Mouse (Mus musculus): Measurements from ENCODE around the gene Zmynd19.
"Not testable (repeated sequence)": the region's sequence is repeated elsewhere in the genome, so short reads cannot be mapped to it uniquely, and the experiment has no call there.

The Zmynd19 gene

GRCm38 (mm10) chr2:24944304-24944703, 5.3 kb upstream of the Zmynd19 start:
- not testable (repeated sequence) for DNase-seq

- DNase-seq = no peak
These were observed 570 bp downstream of the Zmynd19 start for GRCm38 (mm10) chr2:24950189-24950535.

- DNase-seq = no peak
These were observed 3.0 kb downstream of the Zmynd19 start for GRCm38 (mm10) chr2:24952537-24953055.

GRCm38 (mm10) chr2:24960910-24961309, 11.3 kb downstream of the Zmynd19 start:
- DNase-seq = peak; percentile 9

GRCm38 (mm10) chr2:24962304-24963000, 12.9 kb downstream of the Zmynd19 start, which contains the start of gene Dph7:
Gene Dph7, plus strand, starts transcription at chr2:24962400.
- peak; percentile 89 for DNase-seq

GRCm38 (mm10) chr2:24970386-24970785, 20.8 kb downstream of the Zmynd19 start:
- DNase-seq = no peak

- not testable (repeated sequence) for DNase-seq
These were observed 24.9 kb downstream of the Zmynd19 start for GRCm38 (mm10) chr2:24974452-24974851.

- DNase-seq = peak; percentile 97
These were observed 25.5 kb downstream of the Zmynd19 start, which contains the start of gene Mrpl41 for GRCm38 (mm10) chr2:24974906-24975703. Gene Mrpl41, minus strand, starts transcription at chr2:24975098.

- peak; percentile 67 for DNase-seq
These were observed 26.2 kb downstream of the Zmynd19 start, which contains the start of gene Pnpla7 for GRCm38 (mm10) chr2:24975704-24976297. Gene Pnpla7, plus strand, starts transcription at chr2:24976033.

GRCm38 (mm10) chr2:24976960-24977359, 27.4 kb downstream of the Zmynd19 start:
- no peak for DNase-seq

GRCm38 (mm10) chr2:24987762-24988161, 38.2 kb downstream of the Zmynd19 start:
- DNase-seq = no peak

- peak; percentile 38 for DNase-seq
These were observed 45.7 kb downstream of the Zmynd19 start for GRCm38 (mm10) chr2:24995332-24995731.

GRCm38 (mm10) chr2:24996471-24996870, 46.9 kb downstream of the Zmynd19 start:
- DNase-seq = no peak

GRCm38 (mm10) chr2:25000544-25001235, 51.1 kb downstream of the Zmynd19 start:
- no peak for DNase-seq

- no peak for DNase-seq
These were observed 54.6 kb downstream of the Zmynd19 start for GRCm38 (mm10) chr2:25003946-25004786.

GRCm38 (mm10) chr2:25006767-25007166, 57.2 kb downstream of the Zmynd19 start:
- no peak for DNase-seq

- no peak for DNase-seq
These were observed 58.7 kb downstream of the Zmynd19 start for GRCm38 (mm10) chr2:25008250-25008649.
